Mouse (Mus musculus): ENCODE results near the gene Mpi. TPM values are rescaled to one million over a fixed set of nuclear protein-coding genes. Genes with fewer than 3 reads are reported as not detected.

The Mpi gene
- 8.5 and 9.4 TPM in 2 replicates for polyA plus RNA-seq (2012; rRNA removed)

DNA sequence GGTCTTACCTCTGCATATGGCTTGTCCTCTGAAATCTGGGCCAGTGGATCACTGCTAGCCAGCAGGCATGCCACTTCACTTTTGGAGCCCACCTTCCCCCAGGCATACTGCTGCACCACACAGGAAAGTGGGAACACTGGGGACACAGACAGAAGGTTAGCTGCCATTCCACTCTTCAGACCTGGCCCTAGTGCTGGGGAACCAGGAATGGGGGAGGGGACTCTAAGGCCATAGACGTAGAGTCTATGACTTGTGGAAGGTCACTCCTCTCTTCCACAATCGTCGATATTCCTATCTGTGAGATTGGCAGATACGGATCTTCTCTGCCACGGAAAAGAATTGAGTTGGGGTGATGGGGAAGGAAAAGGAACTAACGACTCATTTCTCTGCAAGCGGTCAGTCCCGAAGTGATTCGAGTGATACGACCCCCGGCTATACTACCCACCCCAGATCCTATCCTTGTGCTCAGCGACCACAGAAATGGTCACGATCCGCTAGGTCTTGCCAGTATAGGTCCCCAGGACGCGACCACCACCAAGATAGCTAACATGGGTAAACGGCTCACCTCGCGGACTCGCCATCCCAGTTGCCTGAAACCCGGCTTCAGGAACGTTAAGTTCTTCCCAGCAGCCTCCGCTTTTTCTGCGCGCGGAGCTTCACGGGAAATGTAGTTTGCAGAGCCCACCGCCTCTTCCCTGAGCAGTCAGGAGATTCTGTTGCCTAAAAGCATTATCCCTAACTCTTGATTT lies at the start of gene Mpi:
Mpi (minus strand) TSS at position 625 of the 749 bp plus-strand sequence.

DNA sequence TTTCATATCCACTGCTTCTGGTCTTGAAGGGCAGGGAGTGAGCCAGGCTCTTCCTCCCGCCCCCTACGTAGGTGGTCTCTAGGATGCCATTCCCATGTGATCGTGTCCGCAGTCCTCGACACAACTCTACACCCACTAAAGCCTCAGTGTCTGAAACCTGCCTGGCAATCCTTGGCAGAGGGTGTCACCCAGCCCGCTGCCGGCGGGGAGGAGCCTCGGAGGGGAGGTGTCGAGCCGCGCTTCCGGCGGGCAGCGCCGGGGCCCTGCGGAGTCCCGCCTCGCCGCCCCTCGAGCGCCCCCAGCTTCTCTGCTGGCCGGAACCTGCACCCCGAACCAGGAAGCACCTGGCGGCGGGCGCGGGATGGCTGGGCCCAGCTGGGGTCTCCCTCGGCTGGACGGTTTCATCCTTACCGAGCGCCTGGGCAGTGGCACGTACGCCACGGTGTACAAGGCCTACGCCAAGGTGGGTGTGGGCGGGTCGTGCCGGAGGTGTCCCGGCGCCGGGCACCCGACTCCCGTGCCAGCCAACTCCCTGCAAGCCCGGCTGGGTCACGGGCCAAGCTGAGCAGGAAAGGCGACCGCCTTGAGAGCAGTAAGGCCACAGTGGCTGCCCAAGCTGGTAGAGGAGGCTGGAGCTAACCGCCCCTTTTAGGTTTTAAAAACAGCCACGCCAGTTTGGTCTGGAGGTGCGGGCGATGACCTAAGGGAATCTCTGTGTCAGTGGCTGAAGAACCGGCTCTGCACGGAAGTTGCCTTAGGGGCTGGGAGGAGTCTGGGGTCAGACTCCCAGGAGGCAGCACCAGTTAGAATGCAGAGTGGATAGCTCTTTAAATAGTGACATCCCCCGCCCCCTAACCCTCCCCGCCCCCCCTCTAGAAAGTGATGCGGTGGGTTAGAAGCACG lies 36.9 kb upstream of the Mpi start, which contains the start of gene Ulk3:
Ulk3 (plus strand) TSS at position 229 of the 903 bp plus-strand sequence.

DNA sequence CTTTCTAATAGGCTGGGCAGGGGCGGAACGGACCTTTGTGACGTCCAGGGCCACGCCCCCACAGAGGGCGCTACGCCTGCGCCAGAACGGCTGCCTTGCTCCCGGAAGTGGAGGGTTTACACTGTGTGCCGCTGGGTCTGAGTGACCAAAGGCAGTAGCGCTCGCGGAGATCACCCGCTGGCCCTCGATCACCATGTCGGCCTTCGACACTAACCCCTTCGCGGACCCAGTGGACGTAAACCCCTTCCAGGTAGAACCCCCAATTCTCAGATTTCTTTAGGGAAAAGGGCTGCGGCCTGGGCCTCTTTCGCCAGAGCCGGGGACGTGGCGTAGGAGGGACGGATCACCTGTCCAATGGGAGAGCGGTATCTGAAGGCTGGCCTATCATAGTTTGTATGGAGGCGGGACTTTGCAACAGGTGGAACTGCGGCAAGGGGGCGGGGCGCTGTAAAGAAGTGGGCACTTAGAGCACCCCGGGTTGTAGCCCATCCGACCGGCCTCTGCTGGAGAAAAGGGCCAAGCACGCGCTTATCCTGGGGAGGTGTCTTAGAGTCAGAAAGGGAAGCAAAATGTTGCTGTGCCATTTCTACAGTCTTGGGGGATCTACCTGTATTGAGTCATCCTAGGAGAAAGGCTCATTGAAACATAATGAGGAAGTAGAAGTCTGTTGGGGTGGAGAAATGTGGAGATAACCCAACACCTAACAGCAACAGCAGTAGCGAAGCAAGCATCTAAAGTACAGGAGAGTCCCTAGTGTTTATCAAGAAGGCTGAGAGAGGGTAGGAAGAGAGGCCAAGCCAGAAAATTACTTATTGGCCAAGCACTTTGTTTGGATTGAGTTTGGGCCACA lies 8.5 kb upstream of the Mpi start, which contains the start of gene Scamp2:
Scamp2 (plus strand) TSS at position 83 of the 850 bp plus-strand sequence.

DNA sequence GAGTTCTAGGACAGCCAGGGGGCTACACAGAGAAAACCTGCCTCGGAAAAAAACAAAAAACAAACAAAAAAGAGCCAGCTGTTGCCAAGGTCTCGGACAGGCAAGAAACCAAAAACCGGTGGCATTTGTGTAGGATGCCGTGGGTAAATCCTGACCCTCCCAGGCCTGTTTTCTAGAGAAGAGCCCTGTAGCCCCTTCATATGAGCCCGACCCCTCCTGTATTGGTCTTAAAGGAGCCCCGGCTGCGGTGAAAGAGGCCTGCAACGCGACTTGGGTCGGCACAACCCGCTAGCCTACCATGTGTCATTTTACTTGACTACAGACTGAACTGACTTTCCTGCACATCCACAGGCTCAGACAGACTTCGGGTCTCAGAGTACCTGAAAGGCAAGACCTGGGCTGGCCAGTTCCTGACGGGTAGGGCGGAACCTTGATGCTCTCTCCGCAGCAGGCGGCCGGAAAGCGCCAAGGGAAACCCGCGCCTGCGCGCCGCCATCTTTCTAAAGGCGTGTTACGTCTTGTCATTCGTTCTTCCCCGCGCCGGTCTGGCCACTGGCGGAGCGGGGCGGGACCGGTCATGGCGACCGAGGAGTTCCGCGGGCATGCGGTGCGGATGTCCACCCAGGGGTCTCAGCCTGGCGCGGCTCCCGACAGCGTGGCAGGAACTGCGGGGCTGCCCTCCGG lies 15.4 kb downstream of the Mpi start, which contains the start of gene Fam219b:
Fam219b (plus strand) TSS at position 485 of the 684 bp plus-strand sequence.

DNA sequence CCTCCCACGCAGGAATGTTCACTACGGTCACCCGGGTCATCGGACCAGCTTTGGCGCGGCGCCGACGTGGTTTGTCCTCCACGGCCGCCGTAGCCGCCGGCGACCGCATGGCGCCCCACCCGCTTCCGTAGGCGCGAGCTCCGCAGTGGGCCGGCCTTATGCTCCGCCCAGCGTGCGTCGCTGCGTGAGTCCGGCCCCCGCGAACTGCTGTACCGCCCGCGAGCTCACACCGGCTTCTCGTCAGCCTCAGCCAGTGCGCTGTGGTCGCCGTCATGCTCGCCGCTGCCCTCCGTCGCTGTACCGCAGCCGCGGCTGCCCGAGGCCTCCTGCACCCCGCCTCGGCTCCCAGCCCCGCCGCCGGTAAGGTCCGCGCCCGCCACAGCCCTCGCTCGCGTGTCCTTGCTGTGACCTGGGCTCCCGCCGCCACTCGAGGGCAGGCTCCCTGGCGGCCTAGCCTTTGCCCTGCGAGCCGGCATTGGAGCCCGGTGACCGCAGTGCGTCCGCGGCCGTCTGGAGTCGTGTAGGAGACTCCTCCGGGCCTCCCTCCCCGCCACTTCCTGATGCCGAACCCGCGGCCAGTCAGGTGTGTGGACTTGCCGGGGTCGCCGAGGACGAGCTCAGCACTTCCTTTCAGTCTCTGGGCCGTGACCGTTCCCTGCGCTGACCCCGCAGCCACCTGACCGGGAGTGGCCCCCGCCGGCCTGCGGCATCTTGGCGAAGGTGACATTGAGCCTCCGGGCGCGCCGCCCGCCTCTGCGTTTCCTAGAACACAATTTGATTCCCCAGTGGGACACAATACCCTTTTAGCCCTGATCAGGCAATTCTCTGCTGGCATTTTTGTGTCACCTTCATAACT lies 31.3 kb downstream of the Mpi start, which contains the start of gene Cox5a:
Cox5a (plus strand) TSS at position 219 of the 856 bp plus-strand sequence.

DNA sequence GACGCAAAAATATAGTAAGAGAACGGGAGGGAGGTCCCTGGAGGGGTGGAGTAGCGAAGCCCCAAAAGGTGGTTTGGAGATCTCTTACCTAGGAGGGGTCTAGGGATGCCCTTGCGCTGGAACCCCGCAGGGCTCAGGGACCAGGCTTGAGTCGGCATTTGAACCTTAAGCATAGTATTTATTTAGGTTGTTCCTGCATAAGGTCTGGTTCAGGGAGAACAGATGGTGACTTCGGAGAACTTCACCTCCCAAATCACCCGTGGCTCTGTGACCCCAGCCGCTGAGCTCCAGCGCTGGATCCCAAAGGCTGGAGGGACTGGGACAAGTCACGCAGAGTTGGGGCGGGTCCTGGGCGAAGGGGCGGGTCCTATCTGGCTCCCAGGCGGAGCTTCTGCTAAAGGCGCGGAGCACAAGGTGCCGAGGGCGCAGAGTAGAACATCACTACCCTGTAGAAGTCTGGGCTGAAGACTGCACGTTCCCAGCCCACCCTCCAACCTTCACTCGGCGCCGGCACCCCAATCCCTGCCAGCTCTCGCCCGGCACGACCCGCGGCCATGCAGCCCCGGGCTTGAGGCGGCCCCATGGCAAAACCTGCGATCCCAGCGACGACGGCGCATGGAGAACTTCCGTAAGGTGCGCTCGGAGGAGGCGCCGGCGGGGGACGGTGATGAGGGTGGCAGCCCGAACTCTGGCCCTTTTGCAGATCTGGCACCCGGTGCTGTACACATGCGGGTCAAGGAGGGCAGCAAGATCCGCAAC lies 48.8 kb downstream of the Mpi start, which contains the start of gene Rpp25:
Rpp25 (plus strand) TSS at position 405 of the 759 bp plus-strand sequence.

Other genes starting within 250 kb of the Mpi start
- gene Ppcdc, start 112.6 kb downstream of the Mpi start, polyA plus RNA-seq (2012; rRNA removed), result 7.3 and 10.2 TPM in 2 replicates
- 6.9 and 9.7 TPM in 2 replicates for gene Scamp5, start 84.7 kb downstream of the Mpi start, polyA plus RNA-seq (2012; rRNA removed)
- gene Rpp25, start 48.7 kb downstream of the Mpi start, polyA plus RNA-seq (2012; rRNA removed), result 0.17 and 0.33 TPM in 2 replicates
- gene Cox5a, start 31.5 kb downstream of the Mpi start, polyA plus RNA-seq (2012; rRNA removed), result 109 and 132 TPM in 2 replicates
- gene Fam219b, start 15.2 kb downstream of the Mpi start, polyA plus RNA-seq (2012; rRNA removed), result 3.4 TPM in 2 replicates
- gene Scamp2, start 8.2 kb upstream of the Mpi start, polyA plus RNA-seq (2012; rRNA removed), result 12.8 and 15.4 TPM in 2 replicates
- 3.5 and 3.6 TPM in 2 replicates for gene Ulk3, start 36.7 kb upstream of the Mpi start, polyA plus RNA-seq (2012; rRNA removed)
- not detected in 2 replicates for gene Cplx3, start 53.5 kb upstream of the Mpi start, polyA plus RNA-seq (2012; rRNA removed)
- gene Lman1l, start 68.0 kb upstream of the Mpi start, polyA plus RNA-seq (2012; rRNA removed), result 0.01 TPM in 1 of 2 replicates, not detected in the other
- 24.7 and 27.4 TPM in 2 replicates for gene Csk, start 100.9 kb upstream of the Mpi start, polyA plus RNA-seq (2012; rRNA removed)
- 0.08 TPM in 2 replicates for gene Cyp1a2, start 130.9 kb upstream of the Mpi start, polyA plus RNA-seq (2012; rRNA removed)
- gene Cyp1a1, start 135.2 kb upstream of the Mpi start, polyA plus RNA-seq (2012; rRNA removed), result 0.12 TPM in 2 replicates
- gene Edc3, start 155.8 kb upstream of the Mpi start, polyA plus RNA-seq (2012; rRNA removed), result 6.1 and 7.4 TPM in 2 replicates
- 116 and 134 TPM in 2 replicates for gene Clk3, start 213.1 kb upstream of the Mpi start, polyA plus RNA-seq (2012; rRNA removed)